In the genomic region with DNA sequence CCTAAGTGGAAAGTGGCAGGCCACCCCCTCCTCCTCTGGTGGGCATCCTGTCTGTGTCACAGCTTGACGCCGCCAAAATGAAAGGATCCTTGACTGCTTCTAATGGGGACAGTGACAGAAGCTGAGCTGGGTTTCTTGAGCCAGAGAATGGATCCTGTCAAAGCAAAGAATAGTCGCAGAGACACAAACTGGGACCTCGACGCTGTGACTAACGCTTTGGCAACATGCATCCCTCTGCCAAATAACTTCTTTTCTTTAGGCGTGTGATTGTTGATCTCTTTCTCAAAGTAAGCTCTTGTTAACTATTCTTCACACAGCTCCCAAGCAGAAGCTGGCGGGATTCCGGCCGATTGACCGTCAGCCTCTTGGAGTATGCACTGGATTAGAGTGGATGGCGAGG, we compare ENCODE assay signal across 17 mouse cellular contexts. TPM values are rescaled to one million over a fixed set of nuclear protein-coding genes. Genes with fewer than 3 reads are reported as not detected.
DNase-seq lines count a peak whose midpoint lies in the region; ATAC-seq lines count a peak whose summit lies in the region.
"Had no signal": no experiment of that assay in that cellular context is flagged by ENCODE, and none has a peak within 500 bp of the region (broad histone marks: within the 10 kb centered on the region; RNA-seq: fewer than 3 reads in every experiment).

No protein-coding gene starts in this region.

- 24% methylated on average over 12 of the region's 12 CpGs for WGBS in hindbrain, embryonic 13.5 days
- WGBS in heart, embryonic 12.5 days, result 83% methylated on average over 12 of the region's 12 CpGs

- ATAC-seq in hindbrain, embryonic 13.5 days (ENCODE audit: low FRiP score), result no peak
- no peak for ATAC-seq in heart, embryonic 12.5 days (ENCODE audit: insufficient number of reproducible peaks, low FRiP score)
- ATAC-seq: forebrain, embryonic 15.5 days; inflammation-experienced regulatory T-cells, adult 6 months had no signal

- DNase-seq in embryo, embryonic 10 days (ENCODE audit: low spot score), result peak; percentile 29
- DNase-seq in embryo, embryonic 9.5 days (ENCODE audit: extremely low spot score), result no peak
- peak; percentile 63 to 68 for DNase-seq in right cerebral cortex, postnatal 10 days (ENCODE audit: low spot score in 2 of 2)
- DNase-seq in right cerebral cortex, adult 2 months (ENCODE audit: low spot score in 2 of 2), result no peak
- no peak for DNase-seq in spleen, adult 18-20 months
- no peak for DNase-seq in frontal cortex, adult 2 months (ENCODE audit: extremely low spot score in 1 of 2, low spot score in 1 of 2)
- DNase-seq: adrenal gland, adult 2 months; heart, adult 18-20 months; lung, adult 18-20 months; lung, postnatal 4 days; right cerebral cortex, postnatal 25 days; thymus, postnatal 36 days had no signal

- no peak overlapping the region for H3K4me2 ChIP-seq in hindbrain, embryonic 13.5 days
- no peak overlapping the region for H3K4me2 ChIP-seq in heart, embryonic 12.5 days
- H3K4me2 ChIP-seq: forebrain, embryonic 15.5 days; limb, embryonic 15.5 days had no signal

- no peak overlapping the region for H3K4me3 ChIP-seq in hindbrain, embryonic 13.5 days
- no peak overlapping the region for H3K4me3 ChIP-seq in heart, embryonic 12.5 days
- H3K4me3 ChIP-seq: forebrain, embryonic 15.5 days; limb, embryonic 15.5 days had no signal

- H3K9ac ChIP-seq in hindbrain, embryonic 13.5 days, result 0 out of 2 replicates have a peak overlapping the region, but pooled peaks have one; percentile 13
- no peak overlapping the region for H3K9ac ChIP-seq in heart, embryonic 12.5 days
- H3K9ac ChIP-seq: forebrain, embryonic 15.5 days; limb, embryonic 15.5 days had no signal

- no peaks in the 10 kb centered on the region for H3K27me3 ChIP-seq in hindbrain, embryonic 13.5 days
- no peaks in the 10 kb centered on the region for H3K27me3 ChIP-seq in heart, embryonic 12.5 days (replicated peaks)
- H3K27me3 ChIP-seq: forebrain, embryonic 15.5 days; limb, embryonic 15.5 days had no signal

- H3K36me3 ChIP-seq in hindbrain, embryonic 13.5 days, result peaks cover 35% of the 10 kb centered on the region
- H3K36me3 ChIP-seq in heart, embryonic 12.5 days, result peaks cover 39% of the 10 kb centered on the region

- peak overlapping the region; percentile 53 for H3K27ac ChIP-seq in hindbrain, embryonic 13.5 days
- no peak overlapping the region for H3K27ac ChIP-seq in heart, embryonic 12.5 days (ENCODE audit: poor library complexity, severe bottlenecking)
- H3K27ac ChIP-seq: forebrain, embryonic 15.5 days; limb, embryonic 15.5 days had no signal

- peaks cover 47% of the 10 kb centered on the region for H3K4me1 ChIP-seq in hindbrain, embryonic 13.5 days (replicated peaks)
- H3K4me1 ChIP-seq in heart, embryonic 12.5 days (replicated peaks), result peaks cover 36% of the 10 kb centered on the region

- H3K9me3 ChIP-seq in hindbrain, embryonic 13.5 days, result no peaks in the 10 kb centered on the region
- H3K9me3 ChIP-seq in heart, embryonic 12.5 days (replicated peaks), result no peaks in the 10 kb centered on the region
- H3K9me3 ChIP-seq: forebrain, embryonic 15.5 days; limb, embryonic 15.5 days had no signal

RNA-seq across cellular contexts. Expression of gene Wipf2, which starts 3.9 kb away (rescaled TPM):
- polyA plus RNA-seq in hindbrain, embryonic 13.5 days (2015; fragmentation: Nextera tagmentation; extraction: Ambion mirVana), result 5.0 TPM in 2 replicates
- polyA plus RNA-seq in heart, embryonic 12.5 days (2016; fragmentation: Nextera tagmentation; extraction: Ambion mirVana), result 3.0 and 3.3 TPM in 2 replicates
- 26.3 and 26.7 TPM in 2 replicates for polyA plus RNA-seq in frontal cortex, adult 2 months (2012; rRNA removed)

RNA-seq across cellular contexts. Expression of gene Rapgefl1, which starts 30.7 kb away (rescaled TPM):
- polyA plus RNA-seq in hindbrain, embryonic 13.5 days (2015; fragmentation: Nextera tagmentation; extraction: Ambion mirVana), result 6.2 and 7.0 TPM in 2 replicates
- 0.51 and 1.0 TPM in 2 replicates for polyA plus RNA-seq in heart, embryonic 12.5 days (2016; fragmentation: Nextera tagmentation; extraction: Ambion mirVana)
- 167 and 174 TPM in 2 replicates for polyA plus RNA-seq in frontal cortex, adult 2 months (2012; rRNA removed)

RNA-seq across cellular contexts. Expression of gene Cdc6, which starts 40.3 kb away (rescaled TPM):
- polyA plus RNA-seq in hindbrain, embryonic 13.5 days (2015; fragmentation: Nextera tagmentation; extraction: Ambion mirVana), result 5.9 and 6.0 TPM in 2 replicates
- 27.0 and 27.7 TPM in 2 replicates for polyA plus RNA-seq in heart, embryonic 12.5 days (2016; fragmentation: Nextera tagmentation; extraction: Ambion mirVana)
- polyA plus RNA-seq in frontal cortex, adult 2 months (2012; rRNA removed), result 0.62 and 0.67 TPM in 2 replicates

Comparison
In these comparisons a context has a peak if more than half of its experiments do, and no peak if none do; other contexts are left out.
1. DNase-seq: peak in embryo, embryonic 10 days (single experiment) and right cerebral cortex, postnatal 10 days (2 of 2); none in embryo, embryonic 9.5 days (single experiment), right cerebral cortex, adult 2 months (0 of 2), spleen, adult 18-20 months (0 of 2) and frontal cortex, adult 2 months (0 of 2).
2. RNA of gene Rapgefl1, which starts 30.7 kb away (polyA plus RNA-seq): 167 to 174 TPM in frontal cortex, adult 2 months; 6.2 to 7.0 TPM in hindbrain, embryonic 13.5 days and 0.51 to 1.0 TPM in heart, embryonic 12.5 days; every median in the first group is over 10 times any median in the second.